Mouse (Mus musculus) gastrocnemius, postnatal 25 days (tissue): ENCODE measurements around the gene Phf20. TPM values are rescaled to one million over a fixed set of nuclear protein-coding genes. Genes with fewer than 3 reads are reported as not detected.
A peak's percentile ranks its signal among the peaks of the same experiment; 100 is the strongest.

Experiments used
- DNase-seq: peaks from one replicate; pipeline ENCODE4 v3.0.0; 2022
- total RNA-seq, 2 experiments: library from RNA; stranded (reverse); gene quantifications; 1 replicate in 1 of 2; 2 replicates in 1 of 2; pipeline ENCODE4 v1.2.3; 2021

Phf20 gene
- total RNA-seq, 2 experiments from 2014 or later, result 20.1 to 20.8 TPM

DNA sequence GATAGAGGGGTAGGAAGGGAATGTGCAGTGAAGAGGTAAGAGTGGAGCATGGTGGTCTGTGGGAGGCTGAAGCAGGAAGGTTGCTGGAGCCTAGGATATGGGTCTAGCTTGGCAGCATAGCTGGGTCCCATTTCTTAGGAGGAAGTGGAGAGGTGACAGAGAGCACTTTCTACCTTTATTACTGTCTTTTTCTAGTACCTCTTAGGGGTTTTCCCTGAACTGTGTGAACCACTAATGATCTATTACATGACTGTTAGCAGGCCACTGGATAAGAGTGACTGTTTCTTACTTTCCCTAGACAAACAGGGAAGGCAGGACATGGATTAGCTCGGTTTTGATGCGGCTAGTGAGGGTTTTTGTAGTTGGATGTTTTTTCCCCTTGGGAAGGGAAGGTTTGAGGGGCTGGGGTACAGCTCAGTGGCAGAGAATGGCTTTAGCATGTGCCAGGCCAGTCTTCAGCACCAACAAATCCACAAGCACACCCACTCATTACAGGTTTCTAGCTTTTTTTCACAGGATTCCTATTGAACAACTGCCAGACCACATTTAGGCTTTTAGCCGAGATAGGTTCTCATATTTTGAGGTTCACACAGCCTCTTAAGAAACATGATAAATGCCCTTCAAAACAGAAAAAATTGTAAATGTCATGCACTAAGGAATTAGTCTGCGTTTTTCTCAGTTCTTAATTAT, 67.1 kb downstream of the Phf20 start:
- DNase-seq, result no peak

DNA sequence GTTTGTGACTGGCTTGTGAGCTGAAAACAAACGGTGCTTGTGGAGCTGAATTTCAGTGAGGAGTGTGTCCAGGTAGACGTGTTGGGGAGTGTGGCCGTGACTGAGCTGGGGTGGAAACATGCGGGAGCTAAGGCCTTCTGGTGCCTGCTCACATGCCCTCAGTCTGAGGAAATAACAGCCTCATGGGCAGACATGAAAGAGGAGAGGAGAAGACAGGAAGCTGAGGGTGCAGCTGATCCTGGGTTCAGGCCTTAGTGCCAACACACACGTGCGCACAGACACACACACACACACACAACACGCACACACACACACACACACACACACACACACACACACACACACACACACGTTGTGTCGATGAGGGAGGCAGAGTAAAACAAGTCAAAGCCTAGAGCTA, 71.4 kb downstream of the Phf20 start:
- no peak for DNase-seq

DNA sequence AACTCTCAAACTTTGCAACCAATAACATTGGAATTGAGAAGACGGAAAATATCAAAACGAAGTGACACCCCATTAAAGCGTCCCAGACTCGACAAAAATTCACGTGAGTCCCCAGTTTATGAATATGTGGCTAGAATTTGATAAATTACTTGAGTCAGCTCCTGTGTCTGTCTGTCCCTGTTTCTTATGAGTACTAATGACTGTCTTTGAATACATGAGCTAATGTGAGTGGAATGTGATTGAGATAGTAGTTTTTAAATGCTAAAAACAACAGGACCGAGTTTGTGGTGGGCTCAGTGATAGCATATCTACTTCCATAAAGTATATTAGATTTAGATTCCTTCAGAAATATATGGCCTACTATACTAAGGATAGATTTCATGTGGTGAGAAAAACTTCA, 76.3 kb downstream of the Phf20 start:
- no peak for DNase-seq

DNA sequence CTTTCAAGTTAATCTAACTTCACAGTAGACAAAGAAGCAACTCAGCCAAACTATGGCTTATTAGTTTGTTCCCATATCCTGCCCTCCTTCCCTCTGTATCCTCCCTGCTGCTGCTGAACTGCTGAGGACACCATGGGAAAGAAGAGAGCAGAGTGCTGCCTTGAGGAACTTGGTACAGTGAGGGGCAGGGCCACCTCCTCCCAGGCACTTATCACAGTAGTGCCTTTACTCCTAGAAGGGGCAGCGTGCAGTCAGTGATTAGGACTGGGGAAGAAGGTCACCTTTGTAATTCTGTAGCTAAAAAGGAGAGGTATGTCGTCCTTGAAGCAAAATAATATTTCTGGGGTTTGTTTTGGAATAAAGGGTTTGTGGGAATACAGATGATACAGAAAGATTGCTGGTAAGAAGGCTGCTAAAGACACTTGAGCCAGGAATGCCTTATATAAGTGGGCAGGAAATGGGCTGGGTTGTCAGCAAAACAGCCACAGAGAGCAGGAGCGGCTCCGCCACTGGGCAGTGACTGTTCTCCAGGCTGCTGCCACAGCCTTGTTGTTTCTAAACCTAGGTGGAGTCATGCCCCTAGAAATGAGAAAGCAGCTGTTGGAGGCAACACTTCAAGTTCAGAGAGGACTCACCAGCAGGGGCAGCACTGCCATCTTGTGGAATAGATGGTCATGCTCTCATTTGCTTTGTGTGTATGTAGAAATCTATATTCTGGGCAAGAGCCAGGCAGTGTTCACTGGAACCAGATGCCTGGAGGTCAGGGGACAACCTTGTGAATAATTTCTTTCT, 82.2 kb downstream of the Phf20 start:
- peak; percentile 78 for DNase-seq

DNA sequence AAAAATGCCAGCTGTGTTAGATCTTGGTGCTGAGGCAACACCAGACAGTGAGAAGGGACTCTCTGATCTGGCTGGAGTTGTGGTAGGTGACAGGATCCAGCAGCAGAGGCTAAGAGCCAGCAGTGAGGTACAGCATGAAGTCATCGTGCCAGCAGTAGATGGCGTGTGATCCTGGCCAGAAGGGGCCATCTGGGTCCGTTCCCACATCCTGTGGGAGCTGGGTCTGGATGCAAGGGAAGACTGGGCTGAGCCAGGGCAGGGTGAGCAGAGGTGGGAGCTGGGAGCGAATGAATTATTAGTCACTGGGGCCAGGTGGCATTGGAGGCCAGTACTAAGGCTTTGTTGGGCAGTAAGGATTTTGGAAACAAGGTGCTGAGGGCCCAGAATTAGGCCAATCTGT, 85.0 kb downstream of the Phf20 start:
- no peak for DNase-seq

DNA sequence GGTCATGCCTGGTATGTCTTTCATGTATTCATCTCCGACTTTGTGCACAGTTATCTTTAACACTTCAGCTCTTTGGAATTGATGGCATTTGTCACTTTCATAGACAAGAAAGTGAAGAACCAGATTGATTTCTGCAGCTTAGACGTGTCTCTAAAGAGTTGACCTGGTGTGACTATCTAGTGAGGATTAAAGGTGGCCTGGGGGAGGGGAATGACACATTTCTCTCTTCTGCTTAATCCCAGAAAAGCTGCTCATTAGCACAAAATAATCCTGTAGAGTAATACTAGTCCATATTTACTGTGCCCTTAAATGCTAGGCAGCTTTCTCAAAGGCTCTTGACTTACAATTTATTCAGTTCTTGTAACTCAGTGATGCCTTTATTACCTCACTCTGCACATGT, 88.9 kb downstream of the Phf20 start:
- no peak for DNase-seq

DNA sequence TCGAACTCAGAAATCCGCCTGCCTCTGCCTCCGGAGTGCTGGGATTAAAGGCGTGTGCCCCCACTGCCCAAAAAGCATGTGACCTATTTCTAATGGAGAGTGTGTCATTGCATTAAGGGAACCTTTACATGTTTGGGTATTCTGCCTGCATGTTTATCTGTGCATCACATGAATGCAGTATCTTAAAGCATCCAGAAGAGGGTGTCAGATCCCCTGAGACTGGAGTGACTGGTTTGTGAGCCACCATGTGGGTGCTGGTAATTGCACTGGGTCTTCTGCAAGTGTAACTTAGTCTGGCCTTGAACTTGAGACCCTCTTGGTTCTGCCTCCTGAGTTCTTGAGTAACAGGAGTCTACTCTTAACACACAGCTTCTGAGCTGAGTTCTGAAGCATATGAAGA, 90.5 kb downstream of the Phf20 start:
- no peak for DNase-seq

DNA sequence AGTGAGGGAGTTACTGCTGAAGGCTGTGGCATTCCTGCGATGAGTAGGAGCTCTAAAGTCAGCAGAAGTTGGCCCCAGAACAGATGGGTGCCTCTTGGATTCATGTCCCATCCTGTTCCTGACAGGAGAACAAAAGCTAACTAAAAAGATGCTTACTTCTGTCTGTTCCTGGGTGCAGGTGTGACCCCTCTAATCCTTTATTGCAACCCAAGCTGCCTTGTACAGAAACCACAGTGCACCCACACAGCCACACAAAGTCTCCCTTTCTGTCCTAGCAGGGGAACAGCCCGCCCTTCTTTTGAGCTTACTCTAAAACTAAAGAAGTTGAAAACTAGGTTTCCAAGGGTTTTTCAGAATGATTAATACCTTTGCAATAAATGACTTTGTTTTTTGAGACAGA, 92.0 kb downstream of the Phf20 start:
- no peak for DNase-seq

- no peak for DNase-seq
These were observed 93.4 kb downstream of the Phf20 start for GRCm38 (mm10) chr2:156289552-156290160.

GRCm38 (mm10) chr2:156291998-156292397, 95.7 kb downstream of the Phf20 start:
- no peak for DNase-seq

- no peak for DNase-seq
These were observed 99.4 kb downstream of the Phf20 start for GRCm38 (mm10) chr2:156295601-156296063.

DNA sequence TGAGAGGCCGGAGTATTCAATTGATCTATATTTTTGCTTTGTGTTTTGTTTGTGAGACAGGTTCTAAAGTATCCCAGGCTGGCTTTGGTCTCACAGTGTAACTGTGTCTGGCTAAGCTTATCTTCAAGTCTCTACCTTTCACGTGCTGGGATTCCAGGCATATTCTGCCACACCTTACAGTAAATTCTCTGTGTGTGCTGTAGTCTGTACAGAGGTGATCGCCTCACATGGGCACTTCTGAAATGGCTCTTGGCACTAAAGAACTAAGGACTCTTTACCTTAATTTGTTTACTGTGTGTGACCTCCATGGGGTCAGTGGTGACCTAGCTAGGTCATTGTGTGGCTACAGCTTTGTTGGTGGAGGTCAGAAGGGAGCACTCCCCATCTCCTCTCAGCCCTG, 99.9 kb downstream of the Phf20 start:
- DNase-seq, result no peak

- DNase-seq, result no peak
These were observed 101.4 kb downstream of the Phf20 start for GRCm38 (mm10) chr2:156297653-156298052.

DNA sequence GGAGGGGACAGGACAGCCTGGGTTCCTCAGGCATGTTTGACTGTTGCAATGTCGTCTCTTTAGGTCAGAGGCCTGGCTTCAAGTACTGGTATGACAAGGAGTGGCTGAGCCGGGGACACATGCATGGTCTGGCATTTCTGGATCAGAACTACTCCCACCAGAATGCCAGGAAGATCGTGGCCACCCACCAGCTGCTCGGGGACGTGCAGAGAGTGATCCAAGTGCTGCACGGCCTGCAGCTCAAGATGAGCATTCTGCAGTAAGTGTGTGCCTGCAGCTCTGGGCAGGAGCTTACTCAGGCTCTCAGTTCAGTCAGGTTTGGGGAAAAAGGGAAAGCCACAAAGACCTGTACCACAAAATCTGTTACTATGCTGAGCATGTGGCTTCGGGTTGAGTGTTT, 102.2 kb downstream of the Phf20 start:
- no peak for DNase-seq

DNA sequence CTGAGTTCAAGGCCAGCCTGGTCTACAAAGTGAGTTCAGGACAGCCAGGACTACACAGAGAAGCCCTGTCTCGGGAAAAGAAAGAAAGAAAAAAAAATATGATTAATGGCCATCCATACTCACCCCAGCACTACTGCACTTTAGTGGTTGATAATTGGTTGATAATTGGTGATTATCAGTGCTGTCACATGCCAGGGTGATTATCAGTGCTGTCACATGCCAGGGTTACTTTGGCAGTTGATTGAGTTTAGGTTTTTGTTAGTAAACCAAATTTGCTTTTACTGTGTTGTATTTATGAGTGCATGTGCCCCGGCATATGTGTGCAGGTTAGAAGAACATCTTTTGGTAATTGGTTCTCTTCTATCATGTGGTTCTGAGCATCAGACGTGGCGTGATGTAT, 105.8 kb downstream of the Phf20 start:
- DNase-seq, result no peak

GRCm38 (mm10) chr2:156304351-156304750, 108.1 kb downstream of the Phf20 start:
- no peak for DNase-seq

DNA sequence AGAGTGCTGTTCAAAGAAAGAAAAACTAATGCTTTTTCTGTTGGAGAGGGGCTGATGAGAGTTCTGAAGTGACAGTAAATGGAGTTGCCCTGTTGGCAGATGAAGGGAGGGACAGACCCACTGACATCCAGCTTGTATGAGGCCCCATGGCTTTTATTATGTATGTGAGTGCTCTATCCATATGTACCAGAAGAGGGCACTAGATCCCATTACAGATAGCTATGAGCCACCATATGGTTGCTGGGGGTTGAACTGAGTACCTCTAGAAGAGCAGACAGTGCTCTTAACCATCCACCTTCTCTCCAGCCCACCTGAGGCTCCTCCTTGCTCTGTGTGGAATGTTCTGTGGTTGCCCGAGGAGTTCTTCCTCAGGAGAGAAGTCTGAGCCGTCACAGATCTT, 109.6 kb downstream of the Phf20 start:
- no peak for DNase-seq

- DNase-seq, result no peak
These were observed 111.0 kb downstream of the Phf20 start for GRCm38 (mm10) chr2:156307261-156307660.

DNA sequence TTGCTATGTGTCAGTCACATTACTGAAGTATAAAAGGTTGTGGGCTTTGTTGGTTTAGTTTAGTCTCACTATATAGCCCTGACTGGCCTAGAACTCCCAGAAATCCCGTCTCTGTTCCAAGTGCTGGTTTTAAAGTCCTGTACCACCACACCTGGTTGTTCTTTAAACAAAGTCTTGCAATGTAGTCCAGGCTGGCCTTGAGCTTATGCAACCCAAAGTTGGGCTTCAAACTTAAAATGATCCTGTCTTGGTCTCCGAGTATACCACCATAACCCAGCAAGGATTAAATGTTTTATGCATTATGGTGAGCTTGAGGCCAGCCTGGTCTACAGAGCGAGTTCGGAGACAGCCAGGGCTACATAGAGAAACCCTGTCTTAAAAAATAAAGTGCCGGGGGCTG, 113.7 kb downstream of the Phf20 start:
- no peak for DNase-seq

- no peak for DNase-seq
These were observed 114.2 kb downstream of the Phf20 start for GRCm38 (mm10) chr2:156310455-156310854.

DNA sequence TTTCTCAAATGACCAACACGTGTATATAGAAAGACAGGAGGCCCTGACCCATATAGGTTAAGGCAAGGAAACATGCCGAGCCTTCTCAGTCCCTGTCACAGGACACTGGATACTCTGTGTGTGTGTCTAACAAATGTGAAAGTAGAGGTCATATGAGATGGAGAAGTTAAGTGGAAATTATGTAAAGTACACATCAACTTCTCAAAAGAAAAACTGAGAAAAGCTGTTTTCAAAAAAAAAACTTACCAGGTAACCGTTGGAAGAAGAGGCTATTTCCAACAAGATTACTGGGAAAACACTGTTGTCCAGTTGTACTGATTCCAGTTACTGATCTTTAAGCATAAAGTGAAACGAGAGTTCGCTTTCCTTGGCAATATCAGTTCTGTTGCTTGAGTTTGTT, 114.7 kb downstream of the Phf20 start:
- DNase-seq, result no peak

DNA sequence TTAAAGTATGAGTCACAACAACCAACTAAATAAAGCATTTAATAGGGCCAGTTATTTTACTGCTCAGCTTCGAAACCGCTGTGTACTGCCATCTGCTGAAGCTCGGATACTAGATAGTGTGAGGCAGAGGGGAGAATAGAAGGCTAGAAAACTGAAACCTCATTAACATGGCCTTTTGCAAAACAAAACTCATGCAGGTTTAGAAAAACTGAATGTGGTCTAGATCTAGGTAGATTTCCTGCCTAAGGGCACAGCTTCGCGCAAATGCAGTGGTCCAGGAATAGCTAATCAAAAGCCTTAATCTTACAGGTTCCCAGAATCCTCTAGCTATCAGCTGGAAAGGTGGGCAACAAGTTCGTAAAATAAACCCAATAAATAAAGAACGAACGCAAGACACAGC, 115.2 kb downstream of the Phf20 start:
- DNase-seq, result no peak

DNA sequence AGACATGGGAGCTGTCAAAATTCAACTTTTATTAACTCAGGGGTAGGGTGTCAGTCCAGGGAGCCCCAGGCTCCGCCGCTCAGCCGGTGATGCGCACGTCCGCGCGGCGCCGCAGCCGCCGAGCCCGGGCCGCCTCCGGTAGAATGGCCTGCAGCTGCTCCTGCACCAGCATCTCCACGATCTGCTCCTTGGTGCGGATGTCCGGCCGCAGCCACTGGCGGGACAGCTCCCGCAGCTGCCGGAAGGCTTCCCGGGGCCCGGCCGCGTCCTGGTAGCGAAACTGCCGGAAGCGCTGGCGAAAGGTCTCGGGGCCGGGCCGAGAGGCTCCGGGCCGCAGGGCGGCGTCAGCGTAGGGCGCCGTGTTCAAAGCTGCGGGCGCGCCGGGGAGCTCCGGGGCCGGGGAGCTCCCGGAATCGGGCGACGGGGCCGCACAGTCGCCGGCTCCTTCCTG, 115.6 kb downstream of the Phf20 start:
- peak; percentile 51 for DNase-seq
